Mouse (Mus musculus): ENCODE data around the gene Arsg. TPM values are rescaled to one million over a fixed set of nuclear protein-coding genes. Genes with fewer than 3 reads are reported as not detected.

Arsg gene
- 4.1 and 5.9 TPM in 2 replicates for total RNA-seq (2021)
- long read RNA-seq, partial matches to known transcripts = 4 of 10 reads
- long read RNA-seq, other reads (novel, unspliced or antisense) = 3 of 10 reads

DNA sequence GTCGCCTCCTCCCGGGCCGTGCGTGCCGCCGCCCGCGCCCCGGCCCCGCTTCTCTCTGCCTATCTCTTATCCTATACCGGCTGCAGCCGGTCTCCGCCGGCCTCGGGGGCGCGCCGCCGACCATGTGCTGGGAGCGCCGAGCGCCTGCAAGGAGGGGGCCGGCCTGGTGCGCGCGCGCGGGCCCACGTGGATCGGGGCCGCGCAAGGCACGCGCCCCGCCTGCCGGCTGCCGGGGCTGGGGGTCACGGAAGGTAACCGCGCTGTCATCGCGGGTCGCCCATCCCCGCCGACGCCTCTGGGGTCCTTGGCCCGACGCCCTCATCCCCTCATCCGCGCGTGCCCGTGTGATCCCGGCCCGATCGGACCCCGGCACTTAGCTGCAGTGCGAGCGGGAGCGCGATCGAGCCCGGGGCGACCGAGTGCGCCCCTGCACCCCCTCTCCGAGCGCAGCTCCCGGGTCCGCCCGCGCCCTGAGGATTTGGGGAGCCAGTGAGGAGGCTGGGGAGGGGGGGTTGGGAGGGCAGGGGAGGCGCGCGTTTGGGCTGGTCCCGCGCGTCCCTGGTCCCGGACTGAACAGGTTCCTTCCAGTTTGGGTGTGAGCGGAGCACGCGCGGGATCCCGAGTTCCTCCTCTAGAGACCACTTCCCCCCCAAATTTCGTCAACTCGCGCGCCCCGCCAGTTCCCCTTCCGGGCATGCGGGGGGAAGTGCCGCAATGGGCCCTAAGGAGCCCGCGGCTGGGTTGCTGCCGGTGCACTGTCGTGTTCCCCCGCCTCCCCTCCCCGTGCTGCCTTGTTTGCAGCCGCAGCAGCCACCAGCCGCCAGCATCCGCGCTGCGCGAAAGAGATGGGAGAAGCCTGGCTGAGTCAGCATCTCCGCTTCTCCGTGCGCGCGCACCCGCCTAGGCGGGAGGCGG is at the start of gene Arsg, which contains the start of gene Slc16a6:
Arsg (plus strand) TSS at position 204 of the 915 bp plus-strand sequence.
Slc16a6 (minus strand) TSS at position 428 of the 915 bp plus-strand sequence.
- DNase-seq = peak; percentile 79

GRCm38 (mm10) chr11:109425392-109426271 is 47.5 kb upstream of the Arsg start, which contains the start of gene Amz2:
Gene Amz2, plus strand, starts transcription at chr11:109425946.
- DNase-seq = peak; percentile 99

- no peak for DNase-seq
Observed at GRCm38 (mm10) chr11:109426272-109426586, 46.9 kb upstream of the Arsg start.

DNA sequence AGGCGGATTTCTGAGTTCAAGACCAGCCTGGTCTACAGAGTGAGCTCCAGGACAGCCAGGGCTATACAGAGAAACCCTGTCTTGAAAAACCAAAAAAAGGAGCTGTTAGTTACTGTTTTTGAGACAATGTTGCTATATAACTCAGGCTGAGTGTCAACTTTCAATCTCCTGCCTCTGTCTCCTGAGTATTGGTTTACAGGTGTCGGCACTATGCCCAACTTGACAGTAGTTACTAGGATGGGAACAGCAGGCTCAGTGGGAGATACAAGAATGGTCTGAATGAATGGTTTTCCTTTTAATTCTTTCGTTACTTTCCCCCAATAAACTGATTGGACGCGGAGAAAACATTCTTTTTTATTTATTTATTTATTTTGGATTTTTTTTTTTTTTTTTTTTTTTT is 45.8 kb upstream of the Arsg start:
- DNase-seq = no peak

DNA sequence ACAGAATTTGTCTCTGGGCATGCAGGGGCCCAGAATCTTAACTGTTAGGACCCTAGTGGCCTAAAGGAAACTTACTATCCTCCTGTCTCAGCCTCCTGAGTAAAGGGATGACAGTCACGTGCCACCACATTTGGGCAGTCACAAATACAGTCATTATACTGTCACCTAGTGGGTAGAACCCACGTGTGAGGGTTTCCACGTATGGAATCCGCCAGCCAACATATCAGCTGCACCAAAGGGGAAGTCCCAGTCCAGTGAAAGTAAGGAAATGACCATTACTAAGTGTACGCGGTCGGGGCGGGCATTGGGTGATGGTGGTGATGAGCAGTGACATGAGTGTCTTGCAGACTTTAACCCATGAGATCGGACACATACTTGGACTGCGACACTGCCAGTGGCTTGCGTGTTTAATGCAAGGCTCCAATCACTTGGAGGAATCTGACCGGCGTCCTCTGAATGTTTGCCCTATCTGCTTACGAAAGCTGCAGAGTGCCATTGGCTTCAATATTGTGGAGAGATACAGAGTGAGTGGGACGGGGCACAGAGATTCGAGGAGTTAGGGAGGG is 38.9 kb upstream of the Arsg start:
- no peak for DNase-seq

- DNase-seq = no peak
Observed at GRCm38 (mm10) chr11:109436889-109437288, 36.3 kb upstream of the Arsg start.

- DNase-seq = no peak
Observed at GRCm38 (mm10) chr11:109439209-109439608, 34.0 kb upstream of the Arsg start.

DNA sequence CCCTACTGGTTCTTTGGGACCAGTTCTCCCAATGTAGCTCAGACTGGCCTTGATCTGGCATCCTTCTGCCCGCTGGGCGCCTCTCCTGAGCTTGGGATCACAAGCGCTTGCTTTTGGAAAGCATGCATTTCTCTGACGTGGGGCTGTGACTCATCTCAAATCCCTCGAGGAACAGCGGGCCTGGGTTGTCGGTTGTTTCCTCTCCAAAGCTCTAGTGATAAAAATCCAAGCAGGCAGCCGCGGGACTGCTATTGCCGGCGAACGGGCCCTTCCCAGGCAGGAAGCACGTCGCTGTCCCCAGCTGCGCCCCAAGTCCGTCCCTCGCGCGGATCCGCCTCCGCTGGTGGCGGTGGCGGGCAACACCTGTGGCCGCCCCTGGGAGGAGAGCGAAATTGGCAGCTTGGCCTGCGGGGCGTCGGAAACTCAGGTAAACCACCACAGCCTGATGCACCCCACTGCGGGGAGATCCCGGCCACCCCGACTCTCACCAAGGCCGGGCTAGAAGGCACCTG is 33.3 kb upstream of the Arsg start:
- peak; percentile 76 for DNase-seq

DNA sequence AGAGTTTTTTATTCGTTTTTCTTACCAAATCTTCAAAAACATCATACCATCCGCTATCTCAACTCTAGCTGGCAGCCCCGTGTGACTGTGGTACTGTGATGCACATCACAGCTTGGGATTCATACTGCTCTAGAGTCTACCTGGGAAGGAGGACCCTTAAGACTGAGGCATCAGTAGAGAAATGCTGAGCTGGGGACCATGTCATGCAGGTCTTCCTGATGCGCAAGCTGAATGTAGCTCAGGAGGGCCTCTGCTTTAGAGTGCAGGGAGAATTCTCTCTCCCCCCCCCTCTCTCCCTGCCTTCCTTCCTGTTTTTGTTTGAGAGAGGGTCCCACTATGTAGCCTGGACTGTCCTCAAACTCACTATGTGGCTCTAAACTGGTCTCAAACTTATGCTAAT is 32.5 kb upstream of the Arsg start:
- DNase-seq = no peak

DNA sequence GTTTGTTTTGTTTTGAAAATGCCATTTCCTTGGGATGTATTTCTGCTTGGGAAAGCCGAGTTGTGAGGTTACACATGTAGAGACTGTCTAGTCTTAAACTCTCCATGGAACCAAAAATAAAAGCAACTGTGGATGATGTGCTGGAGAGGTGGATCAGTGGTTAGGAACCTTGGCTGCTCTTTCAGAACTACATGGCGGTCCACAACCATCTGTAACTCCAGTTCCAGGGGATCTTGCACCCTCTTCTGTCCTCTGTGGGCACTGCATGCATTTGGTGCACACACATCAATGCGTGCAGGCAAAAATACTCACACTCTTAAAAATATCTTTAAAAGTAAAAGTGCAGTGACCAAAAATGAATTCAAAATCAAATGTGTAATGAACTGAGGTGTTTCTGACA is 32.1 kb upstream of the Arsg start:
- DNase-seq = peak; percentile 36

- DNase-seq = no peak
Observed at GRCm38 (mm10) chr11:109442166-109442730, 30.9 kb upstream of the Arsg start.

GRCm38 (mm10) chr11:109443468-109444263 is 29.5 kb upstream of the Arsg start:
- DNase-seq = no peak

DNA sequence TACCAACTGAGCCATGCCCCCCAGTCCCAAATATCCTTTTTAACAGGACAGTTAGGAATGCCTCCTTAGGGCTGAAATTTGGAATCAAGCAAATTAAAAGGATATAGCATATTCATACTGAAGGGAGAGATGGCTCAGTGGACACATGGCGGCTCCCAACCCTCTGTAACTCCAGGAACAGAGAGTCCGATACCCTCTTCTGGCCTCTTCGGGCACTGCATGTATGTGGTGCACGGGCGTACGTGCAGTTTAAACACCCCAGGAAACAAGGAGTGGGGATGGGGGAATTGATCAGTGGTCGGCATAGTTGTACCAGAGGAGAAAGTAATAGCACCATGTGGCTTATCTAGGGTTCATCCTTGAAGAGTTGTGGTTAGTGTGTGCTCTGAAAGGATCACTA is 28.6 kb upstream of the Arsg start:
- peak; percentile 19 for DNase-seq

GRCm38 (mm10) chr11:109445438-109446035 is 27.6 kb upstream of the Arsg start:
- no peak for DNase-seq

DNA sequence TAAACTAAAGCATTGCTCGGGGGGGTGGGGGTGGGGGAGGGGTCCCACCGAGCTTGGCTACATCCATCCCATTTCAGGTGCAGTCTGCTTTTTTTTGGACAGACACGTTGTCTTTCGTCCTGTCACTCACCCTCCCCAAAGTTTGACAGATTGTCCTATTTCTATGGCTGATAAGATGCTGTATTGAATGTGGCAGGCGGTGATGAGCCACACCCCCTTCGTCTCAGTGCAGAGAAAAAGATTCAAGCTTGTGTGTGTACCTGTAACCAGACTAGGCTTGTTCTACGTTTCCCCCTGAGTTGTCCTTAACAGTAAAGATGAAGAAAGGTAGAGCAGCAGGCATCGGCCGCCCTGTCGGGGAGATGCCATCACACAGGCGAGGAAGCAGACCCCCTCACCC is 22.0 kb upstream of the Arsg start:
- no peak for DNase-seq

DNA sequence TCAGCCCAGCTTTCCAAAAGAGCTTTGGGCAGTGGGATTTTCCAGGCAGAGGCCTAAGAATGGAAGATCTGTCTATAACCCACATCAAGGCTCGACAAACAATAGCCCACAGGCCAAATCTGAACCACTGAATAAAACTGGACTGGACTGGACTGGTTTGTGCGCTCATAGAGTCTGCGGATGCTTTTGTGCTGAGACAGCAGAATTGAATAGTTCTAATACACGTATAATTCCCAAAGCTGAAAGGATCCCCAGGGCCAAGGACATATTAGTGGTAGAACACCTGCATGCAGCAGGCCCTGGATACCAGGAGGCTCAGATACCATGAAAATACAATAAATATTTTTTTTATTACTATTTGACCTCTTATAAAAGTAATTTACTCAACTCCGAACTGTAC is 16.9 kb upstream of the Arsg start:
- DNase-seq = no peak

- DNase-seq = no peak
Observed at GRCm38 (mm10) chr11:109458165-109458564, 15.0 kb upstream of the Arsg start.

DNA sequence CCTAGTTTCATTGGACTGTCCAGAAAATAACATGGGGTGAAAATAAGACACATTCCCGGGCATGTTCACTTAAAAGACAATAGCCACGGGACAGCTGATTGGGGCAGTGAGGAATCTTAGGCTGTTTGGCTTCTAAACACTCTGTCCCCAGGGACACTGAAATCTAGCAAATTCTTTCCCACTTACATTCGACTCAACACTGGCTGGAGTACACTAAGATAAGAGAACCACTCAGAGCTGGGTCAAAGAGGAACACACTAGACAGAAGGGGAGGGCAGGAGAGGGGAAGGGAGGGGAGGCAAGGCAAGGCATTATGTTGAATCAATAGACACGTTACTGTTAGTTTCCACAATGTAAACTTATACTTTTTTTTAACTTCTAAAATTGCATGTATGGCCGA is 12.6 kb upstream of the Arsg start:
- no peak for DNase-seq

DNA sequence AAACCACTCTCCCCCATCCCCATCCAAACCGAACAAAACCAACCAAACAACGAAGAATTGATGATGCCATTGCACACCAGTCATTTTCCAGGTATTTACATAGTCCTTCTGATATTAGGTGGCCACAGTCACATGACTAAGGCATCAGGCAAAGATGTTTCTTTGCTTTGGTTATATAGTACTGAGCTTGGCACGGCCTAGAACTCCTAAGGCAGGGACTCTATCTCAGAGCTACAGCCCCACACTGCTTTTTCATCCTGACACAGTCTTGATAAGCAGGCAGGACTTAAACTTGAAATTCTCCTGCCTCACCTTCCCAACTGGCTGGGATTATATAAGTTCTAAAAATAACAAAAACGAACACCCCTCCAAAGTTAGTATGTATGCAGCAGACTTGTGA is 8.1 kb upstream of the Arsg start:
- DNase-seq = no peak

DNA sequence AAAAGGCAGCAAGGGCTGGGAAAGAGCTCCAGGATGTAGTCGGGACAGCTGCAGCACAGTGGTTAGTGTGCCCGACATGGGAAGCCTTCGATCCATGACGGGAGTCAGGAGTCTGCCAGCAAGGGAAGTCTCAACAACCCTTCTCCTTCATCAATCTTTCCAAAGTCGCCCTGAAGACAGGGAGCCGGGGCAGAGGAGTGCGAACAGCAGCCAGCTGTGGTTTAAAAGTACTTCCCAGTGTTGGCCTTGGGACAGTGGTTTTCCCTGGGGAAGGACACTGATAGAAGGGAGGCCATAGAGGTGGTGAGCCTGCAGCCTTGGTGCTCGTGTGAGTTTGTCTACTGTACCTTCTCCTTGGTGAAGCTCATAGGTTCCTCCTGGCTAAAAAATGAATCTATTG is 6.2 kb upstream of the Arsg start:
- no peak for DNase-seq

- DNase-seq = no peak
Observed at GRCm38 (mm10) chr11:109468133-109468532, 5.0 kb upstream of the Arsg start.

All from adrenal gland, postnatal 25 days (tissue).